Mouse (Mus musculus) bone marrow, adult 2 months (tissue): ENCODE measurements around the gene Cped1. TPM values are rescaled to one million over a fixed set of nuclear protein-coding genes. Genes with fewer than 3 reads are reported as not detected.
"Not testable (repeated sequence)": the region's sequence is repeated elsewhere in the genome, so short reads cannot be mapped to it uniquely, and the experiment has no call there.

Experiments used
- H3K27ac ChIP-seq: fragments of 200-500 bp; 2 replicates; pipeline ENCODE4 v1.5.1; 2012; ENCODE audit warnings: low read depth, mild to moderate bottlenecking, control low read depth, inconsistent platforms, low read length; ENCODE audit not compliant: control insufficient read depth, poor library complexity, insufficient read depth
- H3K4me1 ChIP-seq: fragments of 200-500 bp; 2 replicates; pipeline ENCODE4 v1.6.1; 2011; ENCODE audit warnings: low read length; ENCODE audit not compliant: control insufficient read depth, insufficient read depth
- H3K4me3 ChIP-seq: fragments of 200-500 bp; replicated peaks from 2 replicates; pipeline ENCODE3; 2011; ENCODE audit warnings: mild to moderate bottlenecking, low read depth, low read length, control low read depth; ENCODE audit not compliant: control insufficient read depth
- CTCF ChIP-seq: fragments of 200-500 bp; IDR thresholded peaks from 2 replicates; pipeline ENCODE4 v1.5.1; 2011; ENCODE audit warnings: low read length, control low read depth; ENCODE audit not compliant: control insufficient read depth, insufficient read depth
- POLR2A ChIP-seq: fragments of 200-500 bp; IDR thresholded peaks from 2 replicates; pipeline ENCODE4 v1.6.1; 2011; ENCODE audit warnings: low read depth, mild to moderate bottlenecking, control low read depth, low read length, borderline replicate concordance; ENCODE audit not compliant: control insufficient read depth
- WGBS: fragments of 180-500 bp; shearing (Covaris S2); methylation state at CpG from one replicate; pipeline ENCODE4 v1.1.7; 2018; 5-methylcytosine and 5-hydroxymethylcytosine counted together
- polyA plus RNA-seq: library from polyadenylated mRNA; stranded (reverse); fragments of >200 nt; gene quantifications from 2 replicates; pipeline ENCODE4 v1.2.4, GENCODE M21; 2011; ENCODE audit warnings: low replicate concordance; ENCODE audit not compliant: missing spikeins, insufficient read depth, insufficient read length

The Cped1 gene
- polyA plus RNA-seq, 1 experiment, result 5.3 TPM

DNA sequence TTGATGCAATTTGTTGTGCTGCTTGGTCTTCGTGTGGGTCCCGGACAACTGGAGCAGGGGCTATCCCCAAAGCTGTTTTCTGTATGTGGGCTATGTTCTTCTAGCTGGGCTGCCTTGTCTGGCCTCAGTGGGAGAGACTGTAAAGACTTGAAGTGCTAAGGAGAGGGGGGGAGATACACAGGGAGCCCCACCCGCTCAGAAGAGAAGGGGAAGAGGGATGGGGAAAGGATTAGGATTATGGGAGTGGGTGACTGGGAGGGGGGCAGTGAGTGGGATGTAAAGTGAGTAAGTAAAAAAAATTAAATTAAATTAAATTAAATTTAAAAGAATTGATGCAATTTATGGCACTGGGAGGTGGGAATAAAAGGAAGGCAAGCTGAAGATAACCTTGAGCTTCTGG, 50.2 kb downstream of the Cped1 start:
- 82% methylated on average over 3 of the region's 3 CpGs for WGBS
- TF ChIP-seq CTCF (no peak), POLR2A (no peak)
- H3K4me3 ChIP-seq, result no peak overlapping the region
- H3K4me1 ChIP-seq, result peaks cover 2% of the 10 kb centered on the region
- H3K27ac ChIP-seq, result no peak overlapping the region

DNA sequence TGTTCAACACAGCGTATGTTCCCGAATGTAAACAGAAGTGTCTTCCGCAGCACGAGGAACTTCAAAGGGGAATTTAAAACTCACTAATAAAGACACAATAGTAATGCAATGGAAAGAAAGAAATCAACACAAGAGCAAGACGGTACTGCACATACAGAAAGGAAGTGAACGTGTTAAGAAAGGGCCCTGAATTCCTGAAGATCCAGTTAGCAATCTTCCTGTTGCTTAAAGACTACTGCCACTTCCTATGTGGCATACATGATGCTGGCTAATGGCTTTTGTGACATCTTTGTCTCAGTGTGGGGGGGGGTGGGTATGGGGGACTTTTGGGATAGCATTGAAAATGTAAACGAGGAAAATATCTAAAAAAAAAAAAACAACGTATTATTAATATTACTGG, 50.7 kb downstream of the Cped1 start:
- WGBS, result 52% methylated on average over 8 of the region's 8 CpGs
- TF ChIP-seq CTCF (no peak), POLR2A (no peak)

DNA sequence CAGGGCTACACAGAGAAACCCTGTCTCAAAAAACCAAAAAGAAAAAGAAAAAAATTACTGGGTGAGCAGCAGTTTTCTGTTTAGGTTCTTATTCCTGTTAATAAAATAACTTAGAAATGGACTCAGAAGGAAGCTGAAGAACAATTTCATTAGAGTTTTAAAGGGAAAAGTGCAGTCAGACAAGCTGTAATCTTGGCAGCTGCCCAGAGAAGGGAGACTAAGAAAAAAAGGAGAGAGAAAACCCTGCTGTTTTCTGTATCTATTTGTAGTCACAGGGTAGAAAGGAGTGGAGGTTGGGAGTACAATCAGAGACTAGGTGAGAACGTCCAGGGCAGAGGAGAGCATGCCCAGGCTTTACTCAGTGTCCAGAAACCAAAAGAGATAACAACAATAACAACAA, 51.2 kb downstream of the Cped1 start:
- H3K4me1 ChIP-seq, result peaks cover 2% of the 10 kb centered on the region
- 59% methylated on average over 1 of the region's 1 CpGs for WGBS
- no peak overlapping the region for H3K4me3 ChIP-seq
- TF ChIP-seq CTCF (no peak), POLR2A (no peak)
- no peak overlapping the region for H3K27ac ChIP-seq

More for the DNA sequence above, 50.7 kb downstream of the Cped1 start:
- Histone ChIP-seq H3K4me3 (no peak overlapping the region), H3K4me1 (peaks cover 2% of the 10 kb centered on the region), H3K27ac (no peak overlapping the region)

DNA sequence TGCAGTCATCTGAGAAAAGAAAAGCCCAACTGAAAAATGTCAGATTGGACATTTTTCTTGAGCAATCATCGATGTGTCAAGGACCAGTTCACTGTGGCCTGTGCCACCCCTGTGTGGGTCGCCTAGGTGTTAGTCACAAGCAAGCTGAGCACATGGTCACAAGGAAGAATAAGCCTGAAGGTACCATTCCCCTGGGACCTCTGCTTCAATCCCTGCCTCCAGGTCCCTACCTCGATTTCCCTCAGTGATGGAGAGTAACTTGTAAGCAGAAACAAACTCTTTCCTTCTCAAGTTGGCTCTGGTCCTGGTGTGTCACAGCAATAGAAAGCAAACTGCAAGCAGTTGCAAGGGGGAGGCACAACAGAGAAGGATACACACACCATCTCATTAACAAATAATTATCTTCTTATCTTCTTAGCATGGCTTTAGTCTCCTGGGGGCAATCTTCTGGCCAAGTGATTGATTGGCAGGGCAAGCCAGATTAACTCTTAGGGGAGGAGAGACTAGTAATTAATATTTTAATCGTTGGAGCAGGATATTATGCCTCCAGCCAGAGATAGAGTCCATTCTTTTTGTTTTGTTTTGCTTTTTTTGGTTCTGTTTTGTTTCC, 51.8 kb downstream of the Cped1 start:
- H3K27ac ChIP-seq, result no peak overlapping the region
- H3K4me1 ChIP-seq, result peaks cover 2% of the 10 kb centered on the region
- no peak for TF ChIP-seq POLR2A
- no peak for TF ChIP-seq CTCF
- WGBS, result 60% methylated on average over 4 of the region's 4 CpGs
- no peak overlapping the region for H3K4me3 ChIP-seq

DNA sequence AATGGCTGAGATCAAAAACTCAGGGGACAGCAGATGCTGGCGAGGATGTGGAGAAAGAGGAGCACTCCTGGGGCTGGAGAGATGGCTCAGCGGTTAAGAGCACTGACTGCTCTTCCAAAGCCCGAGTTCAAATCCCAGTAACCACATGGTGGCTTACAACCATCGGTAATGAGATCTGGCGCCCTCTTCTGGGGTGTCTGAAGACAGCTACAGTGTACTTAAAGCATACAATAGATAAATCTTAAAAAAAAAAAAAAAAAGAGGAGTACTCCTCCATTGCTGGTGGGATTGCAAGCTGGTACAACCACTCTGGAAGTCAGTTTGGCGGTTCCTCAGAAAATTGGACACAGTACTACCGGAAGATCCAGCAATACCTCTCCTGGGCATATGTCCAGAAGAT, 54.0 kb downstream of the Cped1 start:
- H3K27ac ChIP-seq, H3K4me3 ChIP-seq: not testable (repeated sequence)
- WGBS, result 66% methylated on average over 7 of the region's 7 CpGs

DNA sequence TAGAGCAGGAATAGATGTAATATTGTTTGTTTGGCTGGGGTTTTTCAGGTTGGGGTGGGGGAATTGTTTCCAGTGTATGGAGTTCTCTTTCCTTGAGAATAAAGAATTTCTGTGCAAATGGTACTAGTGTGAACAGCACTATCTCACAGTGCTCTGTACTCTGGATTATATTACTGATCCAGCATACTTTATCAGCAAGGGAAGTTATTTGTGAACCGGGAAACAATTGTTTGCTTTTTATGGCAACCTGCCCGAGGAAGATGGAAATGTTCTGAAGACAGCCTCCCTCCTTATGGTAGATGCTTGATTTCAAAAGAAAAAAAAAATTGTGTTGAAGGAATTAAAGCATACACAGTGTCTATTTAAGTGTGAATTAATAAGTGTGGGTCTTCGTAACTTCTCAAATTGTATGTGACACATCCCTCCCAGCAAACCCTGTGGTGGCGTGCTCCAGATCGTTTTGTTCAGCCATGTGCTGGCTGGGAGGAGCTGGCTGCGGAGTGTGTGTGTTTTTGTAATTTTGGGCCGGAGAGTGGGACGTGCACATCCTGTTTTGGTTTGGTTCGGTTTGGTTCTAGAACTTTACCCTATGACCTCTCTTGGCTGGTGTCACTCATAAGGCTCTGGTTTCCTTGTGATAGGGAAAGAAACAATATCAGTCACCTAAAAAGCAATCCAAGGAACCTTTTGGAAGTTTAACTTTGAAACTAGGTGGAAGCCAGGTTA, 59.3 kb downstream of the Cped1 start:
- Histone ChIP-seq H3K27ac (no peak overlapping the region), H3K4me1 (no peaks in the 10 kb centered on the region), H3K4me3 (no peak overlapping the region)
- TF ChIP-seq CTCF, result no peak
- no peak for TF ChIP-seq POLR2A
- WGBS, result 72% methylated on average over 9 of the region's 9 CpGs

More for the DNA sequence above, 54.0 kb downstream of the Cped1 start:
- not testable (repeated sequence) for H3K4me1 ChIP-seq

DNA sequence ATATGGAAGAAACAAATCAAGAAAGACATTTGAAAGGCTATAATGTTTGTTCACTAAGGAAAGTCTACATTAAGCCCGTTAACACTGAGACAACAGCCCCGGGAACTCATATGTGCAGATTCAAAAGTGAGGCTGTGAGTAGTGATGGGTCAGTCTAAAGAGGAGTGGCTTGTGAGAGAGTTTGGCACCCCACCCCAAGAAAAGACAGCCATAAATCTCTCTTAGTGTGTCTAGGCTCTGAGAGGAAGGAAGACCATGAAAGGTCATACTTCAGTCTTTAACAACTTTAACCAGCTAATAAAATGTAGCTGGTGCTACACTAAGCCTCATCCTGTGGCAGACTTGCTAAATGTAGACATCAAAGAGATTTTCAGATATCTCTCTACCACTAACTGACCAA, 61.4 kb downstream of the Cped1 start:
- H3K27ac ChIP-seq, result no peak overlapping the region
- TF ChIP-seq CTCF (no peak), POLR2A (no peak)
- H3K4me1 ChIP-seq, result no peaks in the 10 kb centered on the region; the same call in 1 of the 2 replicates
- WGBS, result 83% methylated on average over 2 of the region's 2 CpGs
- no peak overlapping the region for H3K4me3 ChIP-seq

DNA sequence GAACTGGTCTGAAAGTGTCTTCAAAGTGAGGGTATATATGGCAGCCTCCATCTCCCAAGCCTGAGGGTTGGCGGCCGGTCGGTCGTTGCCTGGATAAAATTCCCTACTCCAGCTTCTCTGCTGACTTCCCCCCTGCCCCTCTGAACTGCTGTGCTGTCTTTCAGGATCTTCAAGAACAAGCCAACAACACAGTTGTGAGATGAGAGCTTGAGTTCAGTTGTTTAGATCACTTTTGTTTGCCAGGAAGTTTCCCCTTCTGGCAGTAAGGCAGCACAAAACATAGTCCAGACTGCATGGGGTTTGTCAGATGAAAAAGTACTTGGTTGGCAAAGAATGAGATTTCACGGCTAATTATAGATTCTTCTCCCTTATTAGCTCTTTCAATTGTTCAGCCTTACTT, 63.4 kb downstream of the Cped1 start:
- H3K4me1 ChIP-seq, result no peaks in the 10 kb centered on the region; the same call in 1 of the 2 replicates
- H3K4me3 ChIP-seq, result no peak overlapping the region
- H3K27ac ChIP-seq, result no peak overlapping the region
- WGBS, result 86% methylated on average over 5 of the region's 5 CpGs
- TF ChIP-seq CTCF, result no peak
- no peak for TF ChIP-seq POLR2A
